Mouse (Mus musculus): ENCODE measurements around the gene Unc80. TPM values are rescaled to one million over a fixed set of nuclear protein-coding genes. Genes with fewer than 3 reads are reported as not detected.

Unc80 gene
- polyA plus RNA-seq, 1 experiment from 2014 or later: 0.09 TPM

- WGBS: 88% methylated on average over 6 of the region's 6 CpGs
- no peak overlapping the region for H3K4me3 ChIP-seq (replicated peaks)
- no peaks in the 10 kb centered on the region for H3K9me3 ChIP-seq (replicated peaks)
- H3K27me3 ChIP-seq: no peaks in the 10 kb centered on the region
- H3K4me1 ChIP-seq: no peaks in the 10 kb centered on the region
- no peak overlapping the region for H3K27ac ChIP-seq
- no peaks in the 10 kb centered on the region for H3K36me3 ChIP-seq
- no peak overlapping the region for H3K9ac ChIP-seq
- no peak for ATAC-seq (replicated peaks; ENCODE audit: low FRiP score)
- no peak overlapping the region for H3K4me2 ChIP-seq
These were observed 181.4 kb downstream of the Unc80 start for GRCm38 (mm10) chr1:66649568-66649967.

DNA sequence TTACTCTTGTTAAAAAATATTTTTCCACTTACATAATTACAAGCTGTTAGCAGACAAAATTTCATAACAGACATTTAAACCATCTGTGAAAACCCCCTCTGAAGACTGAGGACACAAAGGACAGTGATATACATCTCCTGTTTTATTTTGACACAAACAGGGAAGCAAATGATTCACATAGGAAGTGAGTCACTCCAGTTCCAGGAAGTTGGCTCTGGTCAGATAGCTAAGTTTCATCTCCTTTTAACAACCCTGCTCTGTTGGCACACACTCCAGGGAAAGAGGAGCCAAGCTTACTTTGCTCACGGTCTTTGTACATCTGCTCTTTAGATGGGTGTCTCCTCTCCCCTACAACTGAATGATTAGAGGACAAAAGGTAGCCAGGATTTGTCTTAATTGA, 181.8 kb downstream of the Unc80 start:
- no peak overlapping the region for H3K4me2 ChIP-seq
- no peak overlapping the region for H3K4me3 ChIP-seq (replicated peaks)
- no peaks in the 10 kb centered on the region for H3K27me3 ChIP-seq
- WGBS: 69% methylated on average over 1 of the region's 1 CpGs
- no peaks in the 10 kb centered on the region for H3K36me3 ChIP-seq
- H3K9me3 ChIP-seq (replicated peaks): no peaks in the 10 kb centered on the region
- no peak overlapping the region for H3K9ac ChIP-seq
- no peak overlapping the region for H3K27ac ChIP-seq
- H3K4me1 ChIP-seq: no peaks in the 10 kb centered on the region
- ATAC-seq (replicated peaks; ENCODE audit: low FRiP score): no peak

- Histone ChIP-seq H3K4me3 (replicated peaks) (no peak overlapping the region), H3K4me2 (no peak overlapping the region), H3K27ac (no peak overlapping the region), H3K9me3 (replicated peaks) (no peaks in the 10 kb centered on the region), H3K9ac (no peak overlapping the region), H3K27me3 (no peaks in the 10 kb centered on the region), H3K36me3 (no peaks in the 10 kb centered on the region), H3K4me1 (no peaks in the 10 kb centered on the region)
- 69% methylated on average over 4 of the region's 4 CpGs for WGBS
- no peak for ATAC-seq (replicated peaks; ENCODE audit: low FRiP score)
These were observed 187.1 kb downstream of the Unc80 start for GRCm38 (mm10) chr1:66655119-66655746.

DNA sequence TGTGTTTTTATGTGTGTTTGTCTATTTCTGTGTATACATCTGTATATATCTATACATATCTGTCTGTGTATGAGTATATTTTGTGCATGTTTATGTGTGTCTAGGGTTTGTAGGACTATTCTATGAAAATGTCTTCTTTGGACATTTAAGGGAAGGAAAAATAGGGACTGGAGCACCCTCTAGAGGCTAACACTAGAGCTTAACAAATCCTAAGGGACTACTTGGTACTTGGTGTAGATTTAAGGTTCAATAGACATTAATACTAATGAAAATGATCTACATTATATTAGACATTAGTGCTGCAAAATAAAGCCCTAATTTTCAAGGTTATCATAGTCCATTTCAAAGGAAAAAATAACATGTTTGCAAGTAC, 187.6 kb downstream of the Unc80 start:
- no peaks in the 10 kb centered on the region for H3K9me3 ChIP-seq (replicated peaks)
- H3K4me3 ChIP-seq (replicated peaks): no peak overlapping the region
- no peaks in the 10 kb centered on the region for H3K27me3 ChIP-seq
- ATAC-seq (replicated peaks; ENCODE audit: low FRiP score): 0 out of 2 replicates have a peak, but pooled peaks have one; percentile 36
- no peaks in the 10 kb centered on the region for H3K36me3 ChIP-seq
- no peak overlapping the region for H3K27ac ChIP-seq
- no peak overlapping the region for H3K4me2 ChIP-seq
- H3K9ac ChIP-seq: no peak overlapping the region
- H3K4me1 ChIP-seq: no peaks in the 10 kb centered on the region

GRCm38 (mm10) chr1:66671475-66671874, 203.3 kb downstream of the Unc80 start:
- Histone ChIP-seq H3K4me1 (no peaks in the 10 kb centered on the region), H3K36me3 (no peaks in the 10 kb centered on the region), H3K9ac (no peak overlapping the region), H3K27ac (no peak overlapping the region), H3K4me3 (replicated peaks) (no peak overlapping the region), H3K27me3 (no peaks in the 10 kb centered on the region), H3K4me2 (no peak overlapping the region), H3K9me3 (replicated peaks) (no peaks in the 10 kb centered on the region)
- WGBS: 74% methylated on average over 7 of the region's 7 CpGs
- no peak for ATAC-seq (replicated peaks; ENCODE audit: low FRiP score)

DNA sequence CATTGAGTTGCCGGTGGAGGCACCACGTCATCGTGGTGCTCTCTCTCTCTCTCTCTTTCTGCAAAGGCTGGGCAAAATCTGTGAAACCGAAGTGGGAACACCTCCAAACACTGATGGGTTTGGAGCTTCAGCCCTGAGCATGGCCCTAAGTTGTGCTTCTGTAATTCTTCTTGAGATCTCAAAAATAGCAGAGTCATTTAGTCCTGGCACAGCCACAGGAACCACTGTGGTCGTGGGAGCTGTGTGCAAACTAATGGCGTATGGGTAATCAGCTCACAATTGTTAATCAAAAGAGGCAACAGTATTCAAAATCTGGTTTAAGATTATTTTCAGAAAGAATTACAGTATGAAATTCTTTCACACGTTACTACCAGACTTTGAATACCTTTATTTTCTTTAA, 204.6 kb downstream of the Unc80 start:
- ATAC-seq (replicated peaks; ENCODE audit: low FRiP score): no peak

GRCm38 (mm10) chr1:66677928-66678327, 209.8 kb downstream of the Unc80 start:
- Histone ChIP-seq H3K27ac (no peak overlapping the region), H3K4me1 (no peaks in the 10 kb centered on the region), H3K4me3 (replicated peaks) (no peak overlapping the region), H3K9me3 (replicated peaks) (no peaks in the 10 kb centered on the region), H3K9ac (no peak overlapping the region), H3K4me2 (no peak overlapping the region), H3K27me3 (no peaks in the 10 kb centered on the region), H3K36me3 (no peaks in the 10 kb centered on the region)
- no peak for ATAC-seq (replicated peaks; ENCODE audit: low FRiP score)
- WGBS: 84% methylated on average over 14 of the region's 14 CpGs

More for the DNA sequence above, 204.6 kb downstream of the Unc80 start:
- no peak overlapping the region for H3K9ac ChIP-seq
- no peaks in the 10 kb centered on the region for H3K4me1 ChIP-seq
- no peaks in the 10 kb centered on the region for H3K36me3 ChIP-seq
- no peaks in the 10 kb centered on the region for H3K9me3 ChIP-seq (replicated peaks)
- 86% methylated on average over 7 of the region's 7 CpGs for WGBS
- H3K27me3 ChIP-seq: no peaks in the 10 kb centered on the region
- no peak overlapping the region for H3K27ac ChIP-seq
- H3K4me2 ChIP-seq: no peak overlapping the region
- H3K4me3 ChIP-seq (replicated peaks): no peak overlapping the region

DNA sequence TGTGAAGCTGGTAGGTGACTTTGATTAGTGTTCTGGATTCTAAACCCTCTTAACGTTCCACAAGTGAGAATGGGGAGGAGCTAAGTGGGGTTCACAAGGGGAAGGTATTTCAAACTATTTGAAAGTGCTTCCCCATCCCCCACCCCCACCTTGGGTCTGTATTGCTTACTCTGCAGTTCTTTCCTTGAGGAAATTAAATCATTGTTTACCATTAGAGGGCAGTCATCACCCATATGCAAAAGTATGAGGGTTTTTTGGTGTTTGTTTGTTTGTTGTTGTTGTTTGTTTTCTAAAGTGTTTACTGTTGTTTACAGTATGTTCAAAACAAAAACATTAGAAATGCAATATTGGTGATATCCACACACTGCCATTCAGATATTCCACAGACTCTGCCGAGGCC, 210.5 kb downstream of the Unc80 start:
- Histone ChIP-seq H3K4me1 (no peaks in the 10 kb centered on the region), H3K27ac (no peak overlapping the region), H3K4me3 (replicated peaks) (no peak overlapping the region), H3K36me3 (no peaks in the 10 kb centered on the region), H3K9me3 (replicated peaks) (no peaks in the 10 kb centered on the region), H3K9ac (no peak overlapping the region), H3K4me2 (no peak overlapping the region), H3K27me3 (no peaks in the 10 kb centered on the region)
- 38% methylated on average over 2 of the region's 2 CpGs for WGBS
- ATAC-seq (replicated peaks; ENCODE audit: low FRiP score): no peak

GRCm38 (mm10) chr1:66682974-66683373, 214.8 kb downstream of the Unc80 start:
- Histone ChIP-seq H3K9ac (no peak overlapping the region), H3K4me3 (replicated peaks) (no peak overlapping the region), H3K36me3 (no peaks in the 10 kb centered on the region), H3K27me3 (no peaks in the 10 kb centered on the region), H3K9me3 (replicated peaks) (no peaks in the 10 kb centered on the region), H3K4me1 (no peaks in the 10 kb centered on the region), H3K4me2 (no peak overlapping the region), H3K27ac (no peak overlapping the region)
- ATAC-seq (replicated peaks; ENCODE audit: low FRiP score): no peak
- 77% methylated on average over 5 of the region's 5 CpGs for WGBS

GRCm38 (mm10) chr1:66691772-66692171, 223.6 kb downstream of the Unc80 start:
- Histone ChIP-seq H3K27me3 (no peaks in the 10 kb centered on the region), H3K27ac (no peak overlapping the region), H3K9me3 (replicated peaks) (no peaks in the 10 kb centered on the region), H3K4me3 (replicated peaks) (no peak overlapping the region), H3K36me3 (no peaks in the 10 kb centered on the region), H3K4me1 (no peaks in the 10 kb centered on the region), H3K4me2 (no peak overlapping the region), H3K9ac (no peak overlapping the region)
- no peak for ATAC-seq (replicated peaks; ENCODE audit: low FRiP score)
- WGBS: 75% methylated on average over 3 of the region's 3 CpGs

DNA sequence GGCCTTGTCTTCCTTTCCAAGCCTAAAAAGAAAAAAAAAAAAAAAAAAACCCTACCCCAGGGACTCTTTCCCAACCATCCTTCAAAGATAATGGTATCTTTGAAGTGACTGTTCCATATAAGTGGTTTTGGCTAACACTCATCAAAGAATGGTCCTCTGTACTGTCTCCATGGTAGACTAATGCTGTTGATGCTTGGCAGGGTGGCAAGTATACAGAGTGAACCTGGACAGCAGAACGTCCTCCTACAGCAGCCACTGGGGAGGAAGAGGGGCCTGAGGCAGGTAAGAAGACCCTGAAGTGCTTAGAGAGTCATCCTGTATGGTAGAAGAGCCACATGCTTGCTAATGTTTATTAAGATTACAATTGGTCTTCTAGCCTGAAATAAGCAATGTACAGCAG, 224.1 kb downstream of the Unc80 start:
- Histone ChIP-seq H3K9ac (no peak overlapping the region), H3K4me3 (replicated peaks) (no peak overlapping the region), H3K9me3 (replicated peaks) (no peaks in the 10 kb centered on the region), H3K27me3 (no peaks in the 10 kb centered on the region), H3K27ac (no peak overlapping the region), H3K36me3 (no peaks in the 10 kb centered on the region), H3K4me1 (no peaks in the 10 kb centered on the region), H3K4me2 (no peak overlapping the region)
- no peak for ATAC-seq (replicated peaks; ENCODE audit: low FRiP score)
- WGBS: 76% methylated on average over 1 of the region's 1 CpGs

GRCm38 (mm10) chr1:66692780-66693392, 224.7 kb downstream of the Unc80 start:
- ATAC-seq (replicated peaks; ENCODE audit: low FRiP score): no peak
- Histone ChIP-seq H3K36me3 (no peaks in the 10 kb centered on the region), H3K9ac (no peak overlapping the region), H3K4me2 (no peak overlapping the region), H3K4me1 (no peaks in the 10 kb centered on the region), H3K27me3 (no peaks in the 10 kb centered on the region), H3K4me3 (replicated peaks) (no peak overlapping the region), H3K9me3 (replicated peaks) (no peaks in the 10 kb centered on the region), H3K27ac (no peak overlapping the region)
- WGBS: 85% methylated on average over 8 of the region's 8 CpGs

- H3K36me3 ChIP-seq: no peaks in the 10 kb centered on the region
- no peaks in the 10 kb centered on the region for H3K9me3 ChIP-seq (replicated peaks)
- no peak for ATAC-seq (replicated peaks; ENCODE audit: low FRiP score)
- H3K9ac ChIP-seq: no peak overlapping the region
- no peaks in the 10 kb centered on the region for H3K4me1 ChIP-seq
- no peak overlapping the region for H3K4me3 ChIP-seq (replicated peaks)
- 70% methylated on average over 5 of the region's 5 CpGs for WGBS
- H3K27me3 ChIP-seq: 0 out of 2 replicates have a peak, but pooled peaks cover 3% of the 10 kb centered on the region
- H3K4me2 ChIP-seq: no peak overlapping the region
- H3K27ac ChIP-seq: no peak overlapping the region
These were observed 226.1 kb downstream of the Unc80 start for GRCm38 (mm10) chr1:66694266-66694665.
